Mouse (Mus musculus) spleen, adult 2 months (tissue): ENCODE results near the gene Anapc13.

Source experiments
- CTCF ChIP-seq: fragments of 200-500 bp; IDR thresholded peaks from 2 replicates; pipeline ENCODE4 v1.5.1; 2011; ENCODE audit warnings: mild to moderate bottlenecking, inconsistent platforms; ENCODE audit not compliant: insufficient read depth, insufficient read length, insufficient replicate concordance; ENCODE audit errors: extremely low read depth
- POLR2A ChIP-seq: fragments of 200-500 bp; IDR thresholded peaks from 2 replicates; pipeline ENCODE4 v1.6.1; 2011; ENCODE audit warnings: low read depth, low read length, inconsistent platforms

- TF ChIP-seq POLR2A = no peak
- TF ChIP-seq CTCF = no peak
Measured at GRCm38 (mm10) chr9:102668906-102669305, 42.8 kb downstream of the Anapc13 start.
